Mouse (Mus musculus) mammary gland, adult 2 months (tissue): ENCODE results near the gene Lcn12. TPM values are rescaled to one million over a fixed set of nuclear protein-coding genes. Genes with fewer than 3 reads are reported as not detected.

ENCODE experiments used
- polyA plus RNA-seq: library from polyadenylated mRNA; depleted of rRNA; stranded (reverse); fragments of >200 nt; gene quantifications from 2 replicates; pipeline ENCODE4 v1.2.3, GENCODE M21; 2012; ENCODE audit warnings: low replicate concordance; rRNA removed

The Lcn12 gene
- polyA plus RNA-seq: not detected in 2 replicates

DNA sequence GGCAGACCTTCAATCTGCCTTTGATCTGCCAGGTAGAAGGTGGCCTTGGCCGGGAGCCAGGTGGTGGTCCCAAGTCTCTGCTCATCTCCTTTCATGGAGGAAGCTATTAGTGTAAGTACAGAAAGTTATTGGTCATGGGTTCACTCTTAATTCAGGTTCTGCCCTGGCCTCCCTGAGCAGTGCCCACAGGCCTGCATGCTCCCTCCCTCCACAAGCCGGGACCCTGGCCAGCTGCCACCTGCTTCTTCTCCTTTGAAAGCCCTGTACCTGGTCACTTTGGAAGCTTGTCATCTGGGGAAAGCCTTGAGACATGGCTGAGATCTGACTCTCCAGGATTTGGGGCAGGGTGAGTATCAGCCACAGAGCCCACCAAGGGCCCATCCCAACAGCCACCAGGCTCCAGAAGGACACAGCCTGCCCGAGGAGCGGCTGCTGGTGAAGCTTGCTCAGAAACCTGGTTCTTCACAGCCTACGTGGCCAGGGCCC, at the start of gene Lcn12:
Gene Lcn12 (minus strand): TSS at position 436 of the 486 bp plus-strand sequence.

DNA sequence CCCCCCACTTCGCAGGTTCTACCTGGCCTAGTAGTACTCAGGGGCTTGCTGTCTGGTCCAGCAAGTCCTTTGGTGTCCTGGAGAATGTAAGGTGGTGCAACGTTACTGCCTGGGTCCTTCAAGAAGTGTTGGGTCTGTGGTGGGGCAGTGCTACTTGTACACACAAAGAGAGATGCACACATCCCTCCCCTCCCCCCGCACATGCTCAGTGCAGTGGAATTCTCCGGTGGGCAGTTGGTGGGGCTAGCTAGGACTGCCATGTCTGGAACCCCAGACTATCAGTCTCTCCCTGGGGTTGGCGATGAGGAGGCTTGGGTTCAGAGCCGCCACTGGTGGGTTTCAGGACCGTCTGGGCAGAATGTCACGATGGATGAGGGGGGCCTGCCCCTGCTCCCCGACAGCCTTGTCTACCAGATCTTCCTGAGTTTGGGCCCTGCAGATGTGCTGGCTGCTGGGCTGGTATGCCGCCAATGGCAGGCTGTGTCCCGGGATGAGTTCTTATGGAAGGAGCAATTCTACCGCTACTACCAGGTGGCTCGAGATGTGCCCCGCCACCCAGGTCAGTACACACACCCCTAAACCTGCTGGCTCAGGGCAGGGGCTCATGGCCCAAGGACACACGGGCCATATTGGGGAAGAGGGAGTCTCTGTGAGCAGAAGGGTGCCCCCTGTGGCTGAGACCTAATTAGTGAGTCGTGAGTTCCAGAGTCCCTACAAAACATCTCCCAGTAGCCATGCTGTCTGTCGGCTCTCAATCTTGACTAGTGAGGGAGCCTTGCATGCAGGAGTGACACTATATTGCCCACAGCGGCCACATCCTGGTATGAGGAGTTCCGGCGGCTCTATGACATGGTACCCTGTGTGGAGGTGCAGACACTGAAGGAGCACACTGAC, 8.1 kb upstream of the Lcn12 start, which contains the start of gene C8g:
Gene C8g (minus strand): TSS at position 127 of the 894 bp plus-strand sequence.

DNA sequence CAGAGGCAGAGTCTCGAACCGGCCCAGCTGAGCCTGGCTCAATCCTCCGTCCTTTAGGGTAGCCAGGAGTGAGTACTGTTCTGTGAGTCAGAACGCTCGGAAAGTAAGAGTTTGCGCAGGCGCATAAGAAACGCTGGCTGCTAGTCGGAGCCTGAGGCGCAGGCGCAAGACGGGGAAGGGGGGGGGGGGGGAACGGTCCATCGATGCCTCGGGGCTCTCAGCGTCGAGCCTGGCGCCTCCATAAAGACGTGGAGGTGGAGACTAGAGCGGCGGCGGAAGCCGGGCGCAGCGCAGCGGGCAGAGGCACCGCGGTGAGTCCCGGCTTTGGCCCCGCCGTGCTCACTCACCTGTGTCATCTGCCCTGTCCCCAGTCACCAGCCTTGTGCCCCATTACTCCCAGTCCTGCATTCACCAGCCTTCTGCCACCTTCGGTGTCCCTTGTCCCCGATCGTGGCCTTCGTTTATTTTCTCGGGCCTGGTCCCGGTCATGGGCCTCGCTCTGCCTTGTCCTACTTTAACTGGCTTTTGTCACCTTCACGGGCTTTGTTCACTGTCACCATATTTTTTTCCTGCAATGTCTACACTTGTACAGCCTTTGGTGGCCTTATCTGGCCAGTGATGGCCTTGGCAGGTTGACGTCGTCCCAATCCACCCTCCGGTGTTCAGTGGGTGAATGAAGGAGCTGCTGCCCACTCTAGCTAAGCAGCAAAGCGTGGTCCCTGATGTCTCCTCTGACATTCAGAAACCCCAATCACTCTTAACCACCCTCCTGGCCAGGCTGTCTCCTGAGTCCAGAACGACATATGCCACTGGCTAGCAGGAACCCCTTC, 7.1 kb upstream of the Lcn12 start, which contains the start of gene Fbxw5:
Gene Fbxw5 (plus strand): TSS at position 175 of the 830 bp plus-strand sequence.

DNA sequence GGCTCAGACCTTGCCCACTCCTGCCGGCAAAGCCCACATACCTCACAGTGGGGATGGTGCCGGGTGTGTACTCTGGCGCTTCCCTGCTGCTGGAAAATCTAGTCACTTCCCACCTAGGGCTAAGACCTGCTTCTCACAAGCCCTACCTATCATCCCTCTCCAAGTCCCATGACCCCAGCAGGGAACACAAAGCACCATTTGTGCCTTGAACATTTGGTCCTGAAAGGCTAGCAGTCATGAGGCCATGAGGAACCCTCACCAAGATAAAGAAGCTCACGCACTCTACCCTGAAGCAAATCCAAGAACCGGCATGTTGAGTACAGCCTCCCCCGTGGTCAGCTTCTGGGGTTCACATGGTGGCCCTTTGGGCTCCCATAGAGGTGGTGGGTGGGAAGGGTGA, 23.7 kb downstream of the Lcn12 start, which contains the start of gene Ptgds:
Gene Ptgds (minus strand): TSS at position 78 of the 400 bp plus-strand sequence.

DNA sequence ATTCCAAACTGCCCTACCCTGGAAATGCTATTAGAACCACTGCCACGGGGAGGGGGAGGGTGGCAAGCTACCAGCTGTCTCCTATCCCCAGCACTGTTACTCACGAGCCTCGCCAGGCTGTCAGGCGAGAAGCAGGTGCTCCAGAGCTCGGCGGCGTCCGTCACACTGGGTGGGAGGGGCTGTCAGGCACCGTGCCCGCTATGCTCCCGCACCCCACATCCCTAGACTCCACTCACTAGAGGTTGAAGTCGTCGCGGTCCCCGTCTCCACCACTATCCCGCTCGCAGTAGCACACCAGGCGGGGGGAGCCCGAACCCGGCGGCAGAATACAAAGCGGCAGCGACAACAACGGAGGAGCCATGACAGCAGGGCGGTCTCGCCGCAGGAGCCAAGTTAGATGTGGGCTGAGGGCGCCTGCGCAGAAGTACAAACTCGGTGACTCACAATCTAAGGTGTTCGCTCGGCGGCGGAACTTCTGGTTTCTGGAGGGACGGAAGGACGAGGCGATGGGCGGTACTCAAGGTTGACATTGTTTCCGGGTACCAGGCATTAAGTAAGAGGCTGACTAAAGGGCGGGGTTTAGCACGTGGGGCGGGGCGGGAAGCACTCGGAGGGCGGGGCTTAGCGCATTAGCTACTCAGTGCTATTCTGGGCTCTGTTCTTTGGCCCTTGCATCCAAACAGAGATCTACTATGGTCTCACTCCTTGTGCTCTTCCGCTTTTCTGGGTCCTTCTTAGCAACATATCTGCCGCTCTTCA, 33.0 kb downstream of the Lcn12 start, which contains the start of gene Paxx:
Gene Paxx (minus strand): TSS at position 544 of the 759 bp plus-strand sequence.

DNA sequence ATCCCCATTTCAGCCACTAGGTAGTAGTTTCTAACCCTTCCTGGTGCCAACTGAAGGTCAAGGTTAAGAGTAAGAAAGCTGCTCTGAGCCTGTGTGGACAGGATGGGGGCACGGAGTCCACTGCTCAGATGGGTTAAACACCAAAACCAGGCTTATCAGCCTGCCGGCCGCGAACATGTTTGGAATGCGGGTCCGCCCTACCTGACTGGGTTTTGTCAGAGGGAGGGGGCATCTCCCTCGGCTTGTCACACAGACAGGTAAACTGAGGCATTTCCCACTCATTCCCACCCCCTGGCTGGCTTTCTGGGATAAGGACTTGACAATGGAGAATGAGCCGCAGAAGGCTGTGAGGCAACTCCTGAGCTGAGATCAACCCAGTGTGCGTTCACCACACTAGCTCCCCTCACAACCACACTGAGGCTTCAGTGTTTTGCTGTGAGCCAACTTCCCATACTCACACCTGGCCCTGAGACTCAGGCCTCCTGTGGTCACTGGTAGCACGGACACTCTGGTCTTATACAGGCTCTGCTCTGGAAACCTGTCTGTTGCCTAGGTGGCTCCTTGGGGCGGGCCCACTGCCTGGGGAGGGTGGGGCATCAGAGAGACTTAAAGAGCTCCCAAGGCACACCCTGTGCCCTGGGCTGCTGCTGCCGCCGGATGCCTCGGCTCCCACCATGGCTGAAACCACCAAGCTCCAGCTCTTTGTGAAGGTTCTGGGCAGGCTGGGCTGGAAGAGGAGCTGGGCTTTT, 37.3 kb downstream of the Lcn12 start, which contains the start of gene Clic3:
Gene Clic3 (plus strand): TSS at position 634 of the 749 bp plus-strand sequence.

Other genes with a start within 250 kb of the Lcn12 start
- gene AL732309.1, start 247.0 kb downstream of the Lcn12 start, polyA plus RNA-seq: 28.2 and 30.4 TPM in 2 replicates
- 52.0 and 81.2 TPM in 2 replicates for gene Tmem203, start 238.5 kb downstream of the Lcn12 start, polyA plus RNA-seq
- 18.4 and 28.7 TPM in 2 replicates for gene Tprn, start 231.3 kb downstream of the Lcn12 start, polyA plus RNA-seq
- gene Ssna1, start 221.5 kb downstream of the Lcn12 start, polyA plus RNA-seq: 54.2 and 69.4 TPM in 2 replicates
- 82.5 and 180 TPM in 2 replicates for gene Anapc2, start 221.4 kb downstream of the Lcn12 start, polyA plus RNA-seq
- gene Tmem210, start 205.8 kb downstream of the Lcn12 start, polyA plus RNA-seq: not detected in 2 replicates
- 9.9 and 19.6 TPM in 2 replicates for gene Lrrc26, start 204.0 kb downstream of the Lcn12 start, polyA plus RNA-seq
- gene Grin1, start 174.7 kb downstream of the Lcn12 start, polyA plus RNA-seq: 0.19 and 0.41 TPM in 2 replicates
- gene Man1b1, start 161.6 kb downstream of the Lcn12 start, polyA plus RNA-seq: 11.8 and 12.5 TPM in 2 replicates
- gene Dpp7, start 137.6 kb downstream of the Lcn12 start, polyA plus RNA-seq: 43.0 and 55.8 TPM in 2 replicates
- 43.6 and 71.9 TPM in 2 replicates for gene Uap1l1, start 128.2 kb downstream of the Lcn12 start, polyA plus RNA-seq
- gene Sapcd2, start 121.6 kb downstream of the Lcn12 start, polyA plus RNA-seq: 0.86 and 3.4 TPM in 2 replicates
- gene Entpd2, start 98.0 kb downstream of the Lcn12 start, polyA plus RNA-seq: 48.9 and 63.5 TPM in 2 replicates
- gene Npdc1, start 94.6 kb downstream of the Lcn12 start, polyA plus RNA-seq: 151 and 254 TPM in 2 replicates
- gene Fut7, start 70.6 kb downstream of the Lcn12 start, polyA plus RNA-seq: 7.8 and 13.8 TPM in 2 replicates
- gene Abca2, start 65.2 kb downstream of the Lcn12 start, polyA plus RNA-seq: 52.8 and 92.1 TPM in 2 replicates
- 8.4 and 21.2 TPM in 2 replicates for gene Clic3, start 37.1 kb downstream of the Lcn12 start, polyA plus RNA-seq
- gene Paxx, start 32.8 kb downstream of the Lcn12 start, polyA plus RNA-seq: 92.7 and 147 TPM in 2 replicates
- 4.8 and 6.6 TPM in 2 replicates for gene Ptgds, start 23.9 kb downstream of the Lcn12 start, polyA plus RNA-seq
- gene Fbxw5, start 6.8 kb upstream of the Lcn12 start, polyA plus RNA-seq: 19.9 and 31.9 TPM in 2 replicates
- gene C8g, start 7.8 kb upstream of the Lcn12 start, polyA plus RNA-seq: 12.2 and 13.2 TPM in 2 replicates
- 20.0 and 23.9 TPM in 2 replicates for gene Traf2, start 53.0 kb upstream of the Lcn12 start, polyA plus RNA-seq
- gene Edf1, start 63.9 kb upstream of the Lcn12 start, polyA plus RNA-seq: 65.0 and 134 TPM in 2 replicates
- 3.4 and 4.2 TPM in 2 replicates for gene Mamdc4, start 80.9 kb upstream of the Lcn12 start, polyA plus RNA-seq
- 42.8 and 48.1 TPM in 2 replicates for gene Phpt1, start 81.3 kb upstream of the Lcn12 start, polyA plus RNA-seq
- 0.79 and 2.0 TPM in 2 replicates for gene Ajm1, start 87.8 kb upstream of the Lcn12 start, polyA plus RNA-seq
- 69.2 and 71.3 TPM in 2 replicates for gene Rabl6, start 114.6 kb upstream of the Lcn12 start, polyA plus RNA-seq
- not detected in 2 replicates for gene Ccdc183, start 123.8 kb upstream of the Lcn12 start, polyA plus RNA-seq
- 20.4 and 44.3 TPM in 2 replicates for gene Tmem141, start 128.1 kb upstream of the Lcn12 start, polyA plus RNA-seq
- 17.3 and 33.5 TPM in 2 replicates for gene Fcna, start 134.1 kb upstream of the Lcn12 start, polyA plus RNA-seq
- not detected in 2 replicates for gene Lcn8, start 159.2 kb upstream of the Lcn12 start, polyA plus RNA-seq
- not detected in 2 replicates for gene Lcn5, start 164.0 kb upstream of the Lcn12 start, polyA plus RNA-seq
- gene Lcn6, start 182.9 kb upstream of the Lcn12 start, polyA plus RNA-seq: not detected in 2 replicates
- not detected in 2 replicates for gene Lcn10, start 188.8 kb upstream of the Lcn12 start, polyA plus RNA-seq
- gene Obp2a, start 206.1 kb upstream of the Lcn12 start, polyA plus RNA-seq: not detected in 2 replicates
- 39.9 and 133 TPM in 2 replicates for gene Bmyc, start 212.8 kb upstream of the Lcn12 start, polyA plus RNA-seq
- gene Obp2b, start 243.1 kb upstream of the Lcn12 start, polyA plus RNA-seq: not detected in 2 replicates